Mouse (Mus musculus) megakaryocyte, embryonic 14.5 days (primary cell): ENCODE data around the gene Borcs6.

Source experiments
- FLI1 ChIP-seq: IDR thresholded peaks from 2 replicates; pipeline ENCODE4 v1.6.1; 2012; ENCODE audit warnings: low read length, inconsistent platforms, mixed read lengths
- GATA1 ChIP-seq: IDR thresholded peaks from 3 replicates; pipeline ENCODE4 v1.6.1; 2012; ENCODE audit warnings: mixed read lengths, low read length, inconsistent platforms, borderline replicate concordance

GRCm38 (mm10) chr11:69077316-69077715, 17.8 kb downstream of the Borcs6 start:
- TF ChIP-seq GATA1: no peak
- no peak for TF ChIP-seq FLI1
